Mouse (Mus musculus) megakaryocyte-erythroid progenitor cell, adult 5-6 weeks (primary cell): ENCODE measurements at regions not wholly inside any gene's neighbourhood (a gene's known extent, or its start where the extent isn't known, plus 50 kb on each side); places are given as distances from the start of the nearest gene placed in this dataset.

ENCODE experiments used
- ATAC-seq: replicated peaks from 2 replicates; pipeline ENCODE4 v1.8.0; 2016; ENCODE audit warnings: mild to moderate bottlenecking, inconsistent platforms; ENCODE audit not compliant: severe bottlenecking, poor library complexity, low FRiP score, low TSS enrichment

GRCm38 (mm10) chr10:45916928-45917327 is 339.3 kb downstream of the Hace1 start:
- ATAC-seq: 0 out of 2 replicates have a peak, but pooled peaks have one; percentile 52

DNA sequence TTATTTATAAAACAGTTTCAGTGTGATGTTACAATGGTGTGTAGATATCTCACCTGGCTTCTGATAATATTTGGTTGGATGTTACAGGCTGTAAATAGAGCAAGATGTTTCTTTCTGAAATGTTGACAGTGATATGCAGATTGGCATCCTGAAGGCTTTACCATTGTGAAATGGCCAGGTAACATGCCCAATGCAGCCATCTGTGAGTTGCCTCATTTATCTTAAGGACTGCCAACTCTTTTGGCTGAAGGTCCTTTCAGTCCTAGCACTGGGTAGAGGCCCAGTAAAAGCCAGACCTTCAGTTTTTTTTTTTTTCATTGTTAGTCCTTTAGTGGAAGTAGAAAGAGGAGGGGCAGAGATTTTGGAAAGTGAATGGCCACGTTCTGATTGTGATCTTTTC is 348.1 kb downstream of the Hace1 start:
- ATAC-seq: no peak

DNA sequence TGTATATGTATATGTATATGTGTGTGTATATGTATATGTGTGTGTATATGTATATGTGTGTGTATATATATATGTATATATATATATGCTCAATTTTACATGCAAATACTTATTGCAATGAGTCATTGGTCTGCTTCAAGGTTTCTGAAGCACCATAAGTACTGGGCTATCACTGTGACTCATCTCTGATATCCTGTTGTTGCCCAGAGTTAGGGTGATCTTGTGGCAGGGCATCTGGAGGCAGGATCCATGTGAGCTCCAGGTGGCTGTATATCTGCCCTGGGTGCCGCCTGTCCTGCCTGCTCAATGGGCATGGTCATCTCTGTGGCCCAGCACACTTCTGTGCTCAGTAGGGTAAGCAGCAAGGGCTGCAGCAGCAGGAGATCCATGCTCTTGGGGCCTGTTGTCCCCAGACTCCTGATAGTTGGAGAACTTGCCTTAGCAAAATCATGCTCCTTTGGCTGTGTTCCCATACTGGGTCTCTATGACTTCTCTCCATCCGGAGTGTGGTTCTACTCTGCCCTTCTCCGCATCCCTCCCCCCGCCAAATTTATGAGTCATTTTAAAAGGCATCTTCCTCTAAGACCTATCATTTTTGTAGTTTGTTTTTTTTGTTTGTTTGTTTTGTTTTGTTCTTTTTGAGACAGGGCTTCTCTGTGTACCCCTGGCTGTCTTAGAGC is 356.1 kb downstream of the Hace1 start:
- ATAC-seq: no peak

GRCm38 (mm10) chr10:45957686-45958085 is 380.1 kb downstream of the Hace1 start:
- ATAC-seq: no peak

- no peak for ATAC-seq
Observed at GRCm38 (mm10) chr10:45972240-45972639, 394.6 kb downstream of the Hace1 start.

GRCm38 (mm10) chr10:45982731-45983274 is 405.2 kb downstream of the Hace1 start:
- no peak for ATAC-seq

DNA sequence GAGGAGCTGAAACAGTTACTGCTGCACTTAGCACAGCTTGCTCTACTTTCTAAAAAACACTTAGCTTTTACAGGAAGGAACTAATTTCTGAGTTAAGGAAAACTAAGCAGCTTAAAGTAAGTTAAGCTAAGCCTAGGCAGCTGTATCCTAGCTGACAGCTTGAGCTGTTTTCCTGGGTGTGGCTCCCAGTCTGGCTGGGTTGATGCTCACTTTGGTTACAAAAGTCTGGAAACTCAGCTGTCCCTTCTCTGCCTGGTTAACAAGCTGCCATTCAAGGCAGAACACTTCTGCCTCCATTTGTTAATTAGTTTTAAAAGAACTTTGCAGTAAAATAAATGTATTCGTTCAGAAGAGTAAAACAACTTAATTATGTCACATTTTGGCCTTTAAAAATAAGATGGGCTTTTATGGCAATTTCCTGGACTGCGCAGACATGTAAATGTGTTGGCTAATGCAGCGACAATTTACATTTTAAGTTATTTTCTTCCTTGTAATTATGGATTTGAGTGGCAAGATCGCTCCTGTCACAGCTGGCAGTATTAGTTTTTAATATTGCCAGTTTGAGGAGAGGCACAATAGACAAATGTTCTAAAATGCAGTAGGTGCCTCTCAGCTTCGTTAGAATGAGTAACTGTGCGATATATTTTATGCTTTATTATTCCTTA is 406.2 kb downstream of the Hace1 start:
- ATAC-seq: no peak

DNA sequence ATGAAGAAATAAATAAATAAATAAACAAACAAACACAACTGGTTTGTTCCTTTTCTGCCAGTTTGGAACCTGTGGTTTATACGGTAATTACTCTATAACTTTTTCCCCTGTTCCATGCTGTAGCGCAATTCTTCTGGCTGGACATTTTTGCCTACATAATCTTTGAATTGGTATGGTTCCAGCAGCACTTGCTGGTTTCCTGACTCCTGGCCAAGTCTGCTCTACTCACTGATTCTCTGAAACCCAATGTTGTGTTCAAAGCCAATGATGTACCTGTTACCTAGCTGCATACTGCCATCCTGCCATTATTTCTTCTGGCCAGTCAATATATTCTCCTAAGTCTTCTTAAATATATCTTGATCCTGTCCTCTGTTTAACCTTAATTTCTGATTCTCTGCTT is 408.7 kb downstream of the Hace1 start:
- no peak for ATAC-seq

DNA sequence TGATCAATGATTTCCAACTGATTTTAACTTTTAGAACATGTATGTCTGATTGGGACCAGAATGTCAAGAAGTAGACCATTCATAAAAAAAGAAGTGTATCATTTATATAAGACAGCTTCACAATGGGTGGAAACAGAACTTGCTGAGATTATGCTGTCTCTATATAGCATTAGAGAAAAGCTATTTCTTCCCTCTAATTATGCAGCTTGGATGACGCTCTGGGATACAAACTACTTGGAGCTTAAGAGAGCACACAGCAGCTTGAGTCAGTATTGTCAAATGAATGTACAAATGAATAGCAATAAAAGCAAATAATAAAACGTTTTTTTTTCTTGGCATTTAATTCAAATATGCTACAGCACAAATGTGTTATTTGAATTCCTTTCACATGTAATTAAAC is 428.7 kb downstream of the Hace1 start:
- ATAC-seq: no peak

GRCm38 (mm10) chr10:46011916-46012596 is 434.4 kb downstream of the Hace1 start:
- ATAC-seq: peak; percentile 94

- ATAC-seq: no peak
Observed at GRCm38 (mm10) chr10:46012599-46012998, 435.0 kb downstream of the Hace1 start.

- ATAC-seq: no peak
Observed at GRCm38 (mm10) chr10:46016295-46016694, 438.7 kb downstream of the Hace1 start.

DNA sequence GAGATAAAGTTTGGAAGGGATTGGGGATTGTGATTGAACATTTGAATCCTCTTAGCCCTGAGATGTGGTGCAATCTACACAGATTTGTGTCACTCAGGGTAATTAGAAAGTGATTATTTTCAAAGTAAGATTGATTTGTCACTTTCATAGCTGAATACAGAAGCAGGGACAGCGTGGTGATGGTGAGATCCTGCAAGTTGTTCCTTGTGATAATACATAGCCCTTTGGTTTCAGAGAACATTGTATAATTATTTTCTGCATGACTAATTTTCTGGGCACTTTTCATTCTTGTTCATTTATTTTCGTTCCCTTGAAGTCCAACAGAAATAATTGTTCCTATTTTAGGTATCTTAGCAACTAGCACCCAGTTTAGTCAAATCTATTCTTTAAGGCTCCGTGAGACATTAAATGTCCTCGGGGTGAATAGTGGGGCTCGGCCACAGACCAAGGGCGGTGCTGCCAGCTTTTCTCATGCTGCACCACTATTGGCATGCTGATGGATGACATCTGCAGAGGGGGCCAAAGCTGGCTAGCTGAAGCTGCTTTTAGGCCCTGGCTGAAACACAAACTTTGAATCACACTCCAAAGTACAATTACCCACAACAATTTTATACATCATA is 468.0 kb downstream of the Hace1 start:
- no peak for ATAC-seq

DNA sequence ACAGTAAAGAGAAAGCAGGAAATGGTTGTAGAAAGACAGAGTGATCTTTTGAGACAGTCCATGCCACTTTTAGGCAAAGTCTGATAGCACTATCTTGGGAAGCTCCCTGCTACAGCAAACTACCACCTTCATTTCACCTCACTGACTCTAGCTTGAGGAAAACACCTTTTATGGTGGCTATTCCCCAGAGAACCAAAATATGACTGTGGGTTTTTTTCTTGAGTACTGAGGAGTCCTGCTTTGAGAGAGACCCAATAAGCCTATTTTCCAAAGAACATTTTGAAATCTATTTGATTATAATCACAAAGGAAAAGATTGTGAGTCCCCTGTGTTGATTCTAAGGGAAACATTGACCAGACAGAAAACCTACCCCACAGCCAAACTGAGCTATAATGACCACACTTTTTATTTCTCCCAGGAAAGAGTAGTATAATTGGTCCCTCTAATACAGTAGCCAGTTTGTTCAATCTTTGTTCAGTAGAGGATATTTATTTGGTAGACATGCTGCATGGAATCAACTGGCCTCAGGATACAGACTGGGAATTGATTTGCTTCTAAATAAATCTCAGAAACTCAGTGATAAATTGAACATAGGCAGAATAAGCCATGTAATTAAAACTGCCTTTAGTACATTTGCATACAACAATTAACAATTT is 468.6 kb downstream of the Hace1 start:
- no peak for ATAC-seq

DNA sequence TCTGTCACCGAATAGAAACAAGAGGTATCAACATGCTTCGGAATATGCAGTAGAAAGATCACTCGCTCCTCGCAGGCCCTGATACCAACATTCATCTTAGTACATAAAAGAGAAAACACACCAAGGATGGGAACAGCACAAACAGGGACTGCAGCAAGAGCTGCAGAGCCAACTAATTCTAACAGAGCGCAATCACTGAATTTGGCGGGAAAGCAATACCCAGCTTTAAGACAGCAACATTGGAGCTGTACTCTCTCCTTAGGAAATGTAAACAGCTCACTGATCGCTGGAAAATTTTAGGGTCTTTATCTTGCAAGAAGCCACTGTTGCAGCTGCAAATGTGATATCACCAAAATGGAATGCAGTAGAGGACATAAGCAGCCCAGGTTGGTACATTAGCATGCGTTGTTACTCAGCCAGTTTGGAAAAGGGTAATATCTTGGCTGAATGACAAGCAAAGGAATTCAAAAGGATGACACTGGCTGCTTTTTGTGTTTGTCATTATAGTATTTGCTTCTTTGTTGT is 469.3 kb downstream of the Hace1 start:
- no peak for ATAC-seq

DNA sequence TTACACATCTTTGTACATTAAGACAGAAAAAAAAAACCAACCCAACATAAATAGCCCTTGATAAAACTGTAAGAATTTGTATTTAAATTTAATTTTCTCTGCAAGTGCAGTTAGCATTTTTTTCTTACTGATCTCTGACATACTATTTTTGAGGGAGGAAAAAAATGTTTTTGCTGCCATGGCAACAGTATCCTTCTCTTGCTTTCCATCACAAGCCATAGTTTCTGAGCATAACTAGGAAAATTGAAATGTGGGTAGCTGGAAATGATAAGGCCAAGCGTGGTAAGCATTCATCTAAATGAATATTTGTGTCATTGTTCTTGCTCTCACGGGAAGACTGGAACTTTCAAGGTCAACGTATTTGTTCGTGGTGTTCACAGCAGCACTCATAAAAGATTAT is 470.0 kb downstream of the Hace1 start:
- ATAC-seq: no peak

- no peak for ATAC-seq
Observed at GRCm38 (mm10) chr10:46057362-46058198, 480.0 kb downstream of the Hace1 start.

- no peak for ATAC-seq
Observed at GRCm38 (mm10) chr10:46058199-46058472, 480.5 kb downstream of the Hace1 start.

GRCm38 (mm10) chr10:46059285-46059684 is 481.7 kb downstream of the Hace1 start:
- no peak for ATAC-seq
